Mouse (Mus musculus): ENCODE data around the gene Ipo4.

GRCm38 (mm10) chr14:55656935-55657334 is 21.2 kb upstream of the Ipo4 start:
- TF ChIP-seq CTCF (IDR thresholded peaks at IDR 0.05; ENCODE audit: low read depth, low read length), result no peak
- no peak for TF ChIP-seq POLR2A (IDR thresholded peaks at IDR 0.05; ENCODE audit: extremely low read depth, insufficient read depth, low read length)

Measured in liver, adult 2 months (tissue).